Mouse (Mus musculus) limb, embryonic 11.5 days (tissue): Measurements from ENCODE around the gene Olfr1396. TPM values are rescaled to one million over a fixed set of nuclear protein-coding genes. Genes with fewer than 3 reads are reported as not detected.

Experiments used
- ATAC-seq: fragments of 200-750 bp; cut with Nextera tagmentation; 2 replicates; pipeline ENCODE4 v1.8.0; 2017; ENCODE audit warnings: low read depth; ENCODE audit not compliant: insufficient number of reproducible peaks, low FRiP score, low TSS enrichment
- DNase-seq: peaks from one replicate; pipeline ENCODE4 v3.0.0-alpha.2; 2015; ENCODE audit warnings: low spot score
- H3K27ac ChIP-seq: fragments of 300-500 bp; sonication (generic); replicated peaks from 2 replicates; pipeline ENCODE4 v1.5.1; 2014; ENCODE audit warnings: low read depth, mild to moderate bottlenecking, low read length
- H3K27me3 ChIP-seq: fragments of 300-500 bp; sonication (generic); 2 replicates; pipeline ENCODE4 v1.6.1; 2014; ENCODE audit warnings: mild to moderate bottlenecking, low read length, mixed read lengths; ENCODE audit not compliant: control insufficient read depth, insufficient read depth
- H3K36me3 ChIP-seq: fragments of 300-500 bp; sonication (generic); 2 replicates; pipeline ENCODE4 v1.6.1; 2014; ENCODE audit warnings: mild to moderate bottlenecking, low read length, moderate library complexity, mixed read lengths; ENCODE audit not compliant: control insufficient read depth, insufficient read depth
- H3K4me1 ChIP-seq: fragments of 300-500 bp; sonication (generic); 2 replicates; pipeline ENCODE4 v1.6.1; 2014; ENCODE audit warnings: low read length, mixed read lengths; ENCODE audit not compliant: control insufficient read depth, insufficient read depth
- H3K4me2 ChIP-seq: fragments of 300-500 bp; sonication (generic); 2 replicates; pipeline ENCODE4 v1.6.1; 2014; ENCODE audit warnings: low read depth, mild to moderate bottlenecking, moderate library complexity; ENCODE audit not compliant: severe bottlenecking
- H3K4me3 ChIP-seq: fragments of 300-500 bp; sonication (generic); 2 replicates; pipeline ENCODE4 v1.5.1; 2014; ENCODE audit warnings: low read depth, low read length
- H3K9ac ChIP-seq: fragments of 300-500 bp; sonication (generic); 2 replicates; pipeline ENCODE4 v1.6.1; 2014; ENCODE audit warnings: mild to moderate bottlenecking, low read length
- H3K9me3 ChIP-seq: fragments of 300-500 bp; sonication (generic); 2 replicates; pipeline ENCODE4 v1.6.1; 2016; ENCODE audit warnings: low read length; ENCODE audit not compliant: control insufficient read depth
- WGBS: fragments of 180-500 bp; shearing (Covaris S2); extraction: QIAGEN DNeasy Blood & Tissue Kit; methylation state at CpG from one replicate; pipeline ENCODE4 v1.1.7; 2014; 5-methylcytosine and 5-hydroxymethylcytosine counted together
- polyA plus RNA-seq: library from polyadenylated mRNA; unstranded; fragments of >200 nt; fragmentation: Nextera tagmentation; extraction: Ambion mirVana; gene quantifications from 2 replicates; pipeline ENCODE4 v1.2.1, GENCODE M21; 2014

Gene Olfr1396
- polyA plus RNA-seq, result not detected in 2 replicates

DNA sequence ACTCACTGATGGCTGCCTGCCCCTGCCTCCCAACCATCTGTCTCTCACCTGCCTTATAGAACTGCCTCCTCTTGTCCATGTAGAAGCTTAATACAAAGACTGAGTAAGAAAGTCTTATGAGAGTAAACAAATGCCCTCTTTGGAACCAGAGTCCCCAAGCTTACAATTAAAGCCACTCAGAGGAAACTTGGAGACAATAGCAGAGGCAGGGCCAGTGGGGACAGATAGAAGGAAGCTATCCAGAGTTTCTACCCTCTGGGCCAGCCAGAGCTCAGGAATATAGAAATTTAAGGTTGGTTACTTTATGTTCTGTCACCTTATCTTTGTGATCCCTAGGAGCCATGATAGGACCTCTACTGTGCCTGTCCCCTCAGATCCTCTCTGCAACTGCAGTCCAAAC lies at the start of gene Olfr1396:
Gene Olfr1396 (minus strand): TSS at position 101 of the 400 bp plus-strand sequence.
- Histone ChIP-seq H3K9me3 (no peaks in the 10 kb centered on the region), H3K36me3 (no peaks in the 10 kb centered on the region), H3K4me1 (no peaks in the 10 kb centered on the region), H3K27me3 (no peaks in the 10 kb centered on the region), H3K4me3 (no peak within 1 kb of the TSS), H3K27ac (no peak within 1 kb of the TSS), H3K9ac (no peak within 1 kb of the TSS), H3K4me2 (no peak within 1 kb of the TSS)
- DNase-seq, result no peak
- ATAC-seq, result no peak

GRCm38 (mm10) chr11:49156821-49157814 lies 42.4 kb upstream of the Olfr1396 start:
- ATAC-seq, result no peak

GRCm38 (mm10) chr11:49154077-49154476 lies 39.4 kb upstream of the Olfr1396 start, which contains the start of gene Olfr1394:
Olfr1394 (plus strand) TSS chr11:49154377.
- Histone ChIP-seq H3K9me3 (no peaks in the 10 kb centered on the region), H3K27ac (no peak within 1 kb of the TSS), H3K4me1 (no peaks in the 10 kb centered on the region), H3K4me3 (no peak within 1 kb of the TSS), H3K27me3 (no peaks in the 10 kb centered on the region), H3K4me2 (no peak within 1 kb of the TSS), H3K9ac (no peak within 1 kb of the TSS), H3K36me3 (no peaks in the 10 kb centered on the region)
- no peak for ATAC-seq
- no peak for DNase-seq
- WGBS, result 94% methylated on average over 1 of the region's 1 CpGs

More at GRCm38 (mm10) chr11:49156821-49157814, 42.4 kb upstream of the Olfr1396 start:
- no peaks in the 10 kb centered on the region for H3K9me3 ChIP-seq
- H3K27ac ChIP-seq, result no peak overlapping the region
- H3K27me3 ChIP-seq, result no peaks in the 10 kb centered on the region
- H3K4me3 ChIP-seq, result no peak overlapping the region
- WGBS, result 89% methylated on average over 2 of the region's 2 CpGs
- no peak overlapping the region for H3K4me2 ChIP-seq
- no peaks in the 10 kb centered on the region for H3K36me3 ChIP-seq
- H3K9ac ChIP-seq, result no peak overlapping the region
- H3K4me1 ChIP-seq, result no peaks in the 10 kb centered on the region
- DNase-seq, result no peak

DNA sequence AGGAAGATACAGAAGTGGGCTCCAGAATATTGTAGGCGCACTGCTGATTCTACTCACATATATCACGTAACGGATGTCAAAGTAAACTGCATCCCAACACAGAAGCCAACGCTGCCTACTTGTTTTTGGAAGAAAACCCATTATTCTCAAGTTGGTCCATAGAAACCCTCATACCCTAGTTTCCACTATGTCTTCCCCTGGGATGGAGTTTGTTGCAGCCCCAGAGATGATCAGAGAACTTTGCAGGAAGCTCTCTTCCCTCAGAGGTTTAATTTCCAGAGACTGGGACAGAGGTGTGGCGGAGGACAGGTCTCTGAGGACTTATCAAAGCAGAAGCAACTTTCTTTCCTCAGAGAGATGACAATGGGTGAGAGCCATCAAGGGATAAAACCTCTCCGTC lies 27.3 kb upstream of the Olfr1396 start, which contains the start of gene Olfr1395:
Gene Olfr1395 (plus strand): TSS at position 301 of the 400 bp plus-strand sequence.
- H3K4me3 ChIP-seq, result no peak within 1 kb of the TSS
- no peaks in the 10 kb centered on the region for H3K27me3 ChIP-seq
- DNase-seq (no peak), ATAC-seq (no peak)
- H3K9me3 ChIP-seq, result no peaks in the 10 kb centered on the region
- H3K4me1 ChIP-seq, result no peaks in the 10 kb centered on the region
- H3K4me2 ChIP-seq, result no peak within 1 kb of the TSS
- H3K27ac ChIP-seq, result no peak within 1 kb of the TSS
- no peaks in the 10 kb centered on the region for H3K36me3 ChIP-seq
- 95% methylated on average over 6 of the region's 6 CpGs for WGBS
- no peak within 1 kb of the TSS for H3K9ac ChIP-seq

DNA sequence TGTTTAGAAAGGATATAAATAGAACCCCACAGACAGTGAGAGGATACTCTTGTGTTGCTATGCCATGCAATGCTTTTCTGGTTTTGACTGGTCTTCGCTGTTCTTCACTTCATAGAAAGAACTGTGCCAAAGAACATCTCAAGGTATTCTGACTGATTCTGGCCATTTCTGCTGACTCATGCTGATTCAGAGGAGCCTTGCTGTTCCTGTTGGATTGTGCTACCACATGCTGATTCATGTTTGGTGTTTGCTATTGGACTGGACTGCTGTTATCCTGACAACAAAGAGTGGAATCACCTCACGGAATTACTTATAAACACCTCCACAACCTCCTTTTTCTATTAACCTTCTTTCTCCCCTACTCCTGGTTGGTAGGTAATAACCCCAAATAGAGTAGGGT lies 9.5 kb upstream of the Olfr1396 start:
- no peak for ATAC-seq
- no peak for DNase-seq
- no peak overlapping the region for H3K4me2 ChIP-seq
- no peaks in the 10 kb centered on the region for H3K4me1 ChIP-seq
- no peaks in the 10 kb centered on the region for H3K27me3 ChIP-seq
- H3K9ac ChIP-seq, result no peak overlapping the region
- H3K36me3 ChIP-seq, result no peaks in the 10 kb centered on the region
- 90% methylated on average over 2 of the region's 2 CpGs for whole genome bisulfite sequencing
- no peak overlapping the region for H3K27ac ChIP-seq
- H3K9me3 ChIP-seq, result no peaks in the 10 kb centered on the region
- no peak overlapping the region for H3K4me3 ChIP-seq

DNA sequence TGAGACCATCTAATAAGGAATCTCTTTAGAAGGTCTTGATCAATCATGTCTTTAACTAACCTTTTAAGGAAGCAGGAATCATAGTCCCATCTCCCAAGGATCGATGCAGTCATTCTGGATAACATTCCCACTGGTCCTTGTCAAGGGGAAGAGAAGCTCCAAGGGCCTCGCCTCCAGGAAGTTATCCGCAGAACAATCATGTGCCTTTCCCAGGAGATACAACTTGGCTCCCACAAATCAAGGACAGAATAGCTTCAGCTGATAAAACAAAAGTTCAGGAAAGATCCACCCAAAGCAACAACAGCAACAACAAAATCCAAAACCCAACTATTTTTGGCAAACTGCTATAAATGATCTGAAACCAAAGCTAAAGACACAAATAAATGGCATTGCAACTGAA lies 5.0 kb upstream of the Olfr1396 start:
- H3K4me2 ChIP-seq, result no peak overlapping the region
- H3K27ac ChIP-seq, result no peak overlapping the region
- H3K4me3 ChIP-seq, result no peak overlapping the region
- no peaks in the 10 kb centered on the region for H3K27me3 ChIP-seq
- ATAC-seq (no peak), DNase-seq (no peak)
- H3K4me1 ChIP-seq, result no peaks in the 10 kb centered on the region
- WGBS, result 88% methylated on average over 3 of the region's 3 CpGs
- H3K36me3 ChIP-seq, result no peaks in the 10 kb centered on the region
- H3K9ac ChIP-seq, result no peak overlapping the region
- no peaks in the 10 kb centered on the region for H3K9me3 ChIP-seq

GRCm38 (mm10) chr11:49114158-49114557 lies 516 bp downstream of the Olfr1396 start:
- 75% methylated on average over 2 of the region's 2 CpGs for WGBS
- H3K27me3 ChIP-seq, result no peaks in the 10 kb centered on the region
- H3K4me1 ChIP-seq, result no peaks in the 10 kb centered on the region
- no peaks in the 10 kb centered on the region for H3K36me3 ChIP-seq
- H3K9ac ChIP-seq, result no peak overlapping the region
- ATAC-seq (no peak), DNase-seq (no peak)
- no peak overlapping the region for H3K4me2 ChIP-seq
- H3K9me3 ChIP-seq, result no peaks in the 10 kb centered on the region
- no peak overlapping the region for H3K27ac ChIP-seq
- H3K4me3 ChIP-seq, result no peak overlapping the region

DNA sequence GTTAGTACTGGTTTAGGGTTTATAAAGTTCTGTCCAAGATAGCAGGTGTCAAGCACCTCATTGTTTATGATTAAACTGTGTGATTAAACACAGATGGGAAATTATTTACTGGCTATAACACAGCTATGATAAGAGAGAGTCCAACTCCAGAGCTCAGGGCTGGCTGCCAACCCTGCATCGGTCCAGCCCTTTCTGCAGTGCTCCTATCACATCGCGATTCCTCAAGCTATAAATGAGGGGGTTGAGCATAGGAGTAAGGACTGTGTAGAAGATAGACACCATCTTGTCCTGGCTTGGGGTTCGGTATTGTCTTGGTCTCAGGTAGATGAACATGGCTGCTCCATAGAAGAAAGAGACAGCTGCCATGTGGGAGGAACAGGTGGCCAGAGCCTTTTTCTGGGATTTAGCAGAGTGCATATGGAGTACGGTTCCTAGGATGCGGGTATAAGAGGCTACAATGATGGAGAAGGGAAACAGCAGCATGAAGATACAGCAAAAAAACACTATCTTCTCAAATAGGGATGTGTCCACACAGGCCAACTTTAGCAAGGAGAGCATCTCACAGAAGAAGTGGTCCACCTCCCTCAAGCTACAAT lies 2.0 kb downstream of the Olfr1396 start:
- WGBS, result 84% methylated on average over 6 of the region's 6 CpGs
- no peak for DNase-seq
- ATAC-seq, result no peak
- Histone ChIP-seq H3K9ac (no peak overlapping the region), H3K4me1 (no peaks in the 10 kb centered on the region), H3K36me3 (no peaks in the 10 kb centered on the region), H3K27me3 (no peaks in the 10 kb centered on the region), H3K4me3 (no peak overlapping the region), H3K9me3 (no peaks in the 10 kb centered on the region), H3K27ac (no peak overlapping the region), H3K4me2 (no peak overlapping the region)
